9 mouse cellular contexts compared by ENCODE assay signal in genomic region chr5:124240841-124241685, GRCm38 (mm10). TPM values are rescaled to one million over a fixed set of nuclear protein-coding genes. Genes with fewer than 3 reads are reported as not detected.
DNase-seq lines count a peak whose midpoint lies in the region; ATAC-seq and TF ChIP-seq lines count a peak whose summit lies in the region.
"Had no signal": no experiment of that assay in that cellular context is flagged by ENCODE, and none has a peak within 500 bp of the region (broad histone marks: within the 10 kb centered on the region; RNA-seq: fewer than 3 reads in every experiment).

No protein-coding gene starts in this region.

- H3K4me1 ChIP-seq in lung, embryonic 14.5 days (ENCODE audit: insufficient read depth): peaks cover 4% of the 10 kb centered on the region
- H3K4me1 ChIP-seq in forebrain, embryonic 16.5 days (replicated peaks; ENCODE audit: control insufficient read depth, insufficient read depth, low read length): peaks cover 18% of the 10 kb centered on the region
- H3K4me1 ChIP-seq in liver, embryonic 12.5 days: peaks cover 57% of the 10 kb centered on the region

- H3K4me3 ChIP-seq in lung, embryonic 14.5 days (ENCODE audit: low read depth, low read length): no peak overlapping the region
- no peak overlapping the region for H3K4me3 ChIP-seq in forebrain, embryonic 16.5 days (replicated peaks; ENCODE audit: low read length)
- no peak overlapping the region for H3K4me3 ChIP-seq in liver, embryonic 12.5 days
- H3K4me3 ChIP-seq: stomach, embryonic 15.5 days had no signal

- H3K36me3 ChIP-seq in lung, embryonic 14.5 days (ENCODE audit: insufficient read depth): peaks cover 15% of the 10 kb centered on the region
- H3K36me3 ChIP-seq in forebrain, embryonic 16.5 days (ENCODE audit: control insufficient read depth, insufficient read depth): no peaks in the 10 kb centered on the region
- peaks cover 40% of the 10 kb centered on the region for H3K36me3 ChIP-seq in liver, embryonic 12.5 days
- H3K36me3 ChIP-seq: stomach, embryonic 15.5 days had no signal

- ATAC-seq in lung, embryonic 14.5 days (ENCODE audit: insufficient read depth): peak; percentile 21; the same call in 1 of the 2 replicates
- ATAC-seq in forebrain, embryonic 16.5 days: peak; percentile 72
- no peak for ATAC-seq in liver, embryonic 12.5 days

- H3K4me2 ChIP-seq in lung, embryonic 14.5 days: no peak overlapping the region
- peak overlapping the region; percentile 20 for H3K4me2 ChIP-seq in forebrain, embryonic 16.5 days (ENCODE audit: low read length)
- H3K4me2 ChIP-seq in liver, embryonic 12.5 days: no peak overlapping the region
- H3K4me2 ChIP-seq: stomach, embryonic 15.5 days had no signal

- H3K27me3 ChIP-seq in lung, embryonic 14.5 days (ENCODE audit: insufficient read depth, low read length): no peaks in the 10 kb centered on the region
- H3K27me3 ChIP-seq in forebrain, embryonic 16.5 days (replicated peaks; ENCODE audit: control insufficient read depth, insufficient read depth, low read length): no peaks in the 10 kb centered on the region
- no peaks in the 10 kb centered on the region for H3K27me3 ChIP-seq in liver, embryonic 12.5 days (replicated peaks)
- H3K27me3 ChIP-seq: stomach, embryonic 15.5 days had no signal

- peak overlapping the region; percentile 50; the same call in 1 of the 2 replicates for H3K27ac ChIP-seq in lung, embryonic 14.5 days (ENCODE audit: low read depth)
- H3K27ac ChIP-seq in forebrain, embryonic 16.5 days (ENCODE audit: low read length): no peak overlapping the region; the same call in 1 of the 2 replicates
- no peak overlapping the region for H3K27ac ChIP-seq in liver, embryonic 12.5 days
- H3K27ac ChIP-seq: stomach, embryonic 15.5 days had no signal

- peak; percentile 40 for DNase-seq in lung, embryonic 14.5 days
- DNase-seq in lung, adult 18-20 months: no peak
- peak; percentile 52 for DNase-seq in kidney, postnatal 10 days
- peak; percentile 65 for DNase-seq in retina, embryonic 14.5 days (ENCODE audit: low spot score)
- no peak for DNase-seq in adrenal gland, adult 18-20 months (ENCODE audit: low spot score in 2 of 2)
- DNase-seq in yolk sac, embryonic 10.5 days (ENCODE audit: low spot score): no peak

- H3K9ac ChIP-seq in lung, embryonic 14.5 days: no peak overlapping the region; the same call in 1 of the 2 replicates
- 0 out of 2 replicates have a peak overlapping the region, but pooled peaks have one; percentile 26 for H3K9ac ChIP-seq in forebrain, embryonic 16.5 days (replicated peaks; ENCODE audit: low read depth, low read length)
- no peak overlapping the region for H3K9ac ChIP-seq in liver, embryonic 12.5 days
- H3K9ac ChIP-seq: stomach, embryonic 15.5 days had no signal

- H3K9me3 ChIP-seq in lung, embryonic 14.5 days (ENCODE audit: low read depth, low read length): no peaks in the 10 kb centered on the region
- H3K9me3 ChIP-seq in forebrain, embryonic 16.5 days (ENCODE audit: control insufficient read depth, low read length): no peaks in the 10 kb centered on the region
- H3K9me3 ChIP-seq in liver, embryonic 12.5 days (replicated peaks): no peaks in the 10 kb centered on the region
- H3K9me3 ChIP-seq: stomach, embryonic 15.5 days had no signal

- TF ChIP-seq CTCF in lung, embryonic 14.5 days (IDR thresholded peaks at IDR 0.05; ENCODE audit: low read depth): no peak

- WGBS in lung, embryonic 14.5 days: 22% methylated on average over 22 of the region's 22 CpGs
- 18% methylated on average over 22 of the region's 22 CpGs for WGBS in forebrain, embryonic 16.5 days
- WGBS in liver, embryonic 12.5 days (ENCODE audit: insufficient replicate concordance): 64% methylated on average over 22 of the region's 22 CpGs

RNA-seq across cellular contexts. Expression of gene Pitpnm2, which starts 8.5 kb away (rescaled TPM):
- polyA plus RNA-seq in lung, embryonic 14.5 days (2014; fragmentation: Nextera tagmentation; extraction: Ambion mirVana): 8.8 and 9.8 TPM in 2 replicates
- 13.7 and 14.4 TPM in 2 replicates for polyA plus RNA-seq in forebrain, embryonic 16.5 days (2015; fragmentation: Nextera tagmentation; extraction: Ambion mirVana)
- 2.5 and 3.7 TPM in 2 replicates for polyA plus RNA-seq in liver, embryonic 12.5 days (2016; fragmentation: Nextera tagmentation; extraction: Ambion mirVana)
- total RNA-seq in adrenal gland, adult 18-20 months (2021): 10 to 100 TPM; 36.4 to 61.1 TPM

Comparison
In these comparisons a context has a peak if more than half of its experiments do, and no peak if none do; other contexts are left out.
1. DNase-seq: peak in lung, embryonic 14.5 days (single experiment), kidney, postnatal 10 days (single experiment) and retina, embryonic 14.5 days (single experiment); none in lung, adult 18-20 months (0 of 2), adrenal gland, adult 18-20 months (0 of 2) and yolk sac, embryonic 10.5 days (single experiment).